Mouse (Mus musculus) bone marrow macrophage, adult 2 months (primary cell): Measurements from ENCODE around the gene Ccdc33.

ENCODE experiments used
- CTCF ChIP-seq: IDR thresholded peaks from 2 replicates; pipeline ENCODE4 v1.5.1; 2012; ENCODE audit warnings: low read depth, mild to moderate bottlenecking, low read length, moderate library complexity
- POLR2A ChIP-seq: IDR thresholded peaks from 2 replicates; pipeline ENCODE4 v1.6.1; 2012; ENCODE audit warnings: mild to moderate bottlenecking, low read depth, low read length, borderline replicate concordance

DNA sequence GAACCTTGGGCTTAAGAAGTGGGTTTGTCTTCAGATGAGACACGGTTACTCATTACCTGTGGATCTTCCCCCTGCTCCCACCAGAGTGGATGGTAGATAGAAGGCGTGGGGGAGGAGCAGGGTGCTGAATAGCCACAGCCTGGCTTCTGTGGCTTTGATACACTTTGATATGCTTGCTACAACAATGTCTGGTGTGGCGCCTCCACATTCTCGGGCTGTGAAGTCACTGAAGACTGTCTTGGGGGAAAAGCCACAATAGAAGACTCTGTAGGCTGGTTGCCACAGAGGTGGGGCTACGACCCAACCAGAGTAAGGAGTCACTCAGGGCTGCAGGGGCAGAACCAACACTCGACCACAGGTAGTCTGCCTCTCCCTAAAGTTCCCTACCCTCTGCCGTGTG, 13.1 kb upstream of the Ccdc33 start:
- TF ChIP-seq CTCF (no peak), POLR2A (no peak)
